Mouse (Mus musculus): Measurements from ENCODE around the gene Uqcrh. TPM values are rescaled to one million over a fixed set of nuclear protein-coding genes. Genes with fewer than 3 reads are reported as not detected.

Gene Uqcrh
- total and polyA plus RNA-seq, 2 experiments from 2014 or later: 1,032 to 2,231 TPM

DNA sequence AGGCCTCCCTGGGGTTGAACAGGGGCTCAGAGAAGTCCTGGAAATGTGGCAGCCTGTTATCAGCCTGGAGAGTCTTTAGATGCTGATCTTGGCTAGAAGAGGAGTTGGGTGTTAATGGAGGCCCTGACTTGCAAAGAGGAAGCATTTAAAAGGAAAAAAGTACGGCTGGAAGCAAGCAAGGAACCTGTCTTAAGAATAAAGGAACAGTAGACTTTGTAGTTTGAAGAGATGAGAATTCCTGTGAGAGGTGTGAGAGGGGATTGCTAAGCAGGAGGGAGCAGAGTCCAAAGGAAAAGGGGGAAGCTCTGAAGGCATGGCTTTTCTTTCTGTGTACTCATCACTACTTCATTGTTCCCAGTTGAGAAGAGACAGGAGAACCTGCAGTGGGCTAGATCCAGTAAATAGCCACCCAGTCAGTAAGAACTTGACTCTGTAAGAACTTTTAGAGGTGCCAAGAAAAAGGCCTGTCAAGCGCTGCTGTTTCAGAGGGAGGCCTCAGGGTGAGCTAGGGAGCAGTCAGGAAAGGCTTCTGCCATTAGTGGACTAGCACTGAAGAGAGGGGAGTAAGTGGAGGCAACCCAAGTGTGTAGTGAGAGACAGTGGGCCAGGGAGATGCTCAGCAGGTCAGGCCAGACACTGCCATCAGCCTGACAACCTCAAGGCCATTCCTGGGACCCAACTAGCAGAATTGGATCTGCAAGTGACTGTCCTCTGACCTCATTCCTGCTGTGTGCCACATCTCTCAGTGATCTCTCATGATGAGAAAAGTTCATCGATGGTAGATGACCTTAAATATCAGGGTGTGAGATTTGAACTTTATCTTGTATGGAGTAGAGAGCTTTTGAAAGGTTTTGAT is 2.6 kb upstream of the Uqcrh start:
- TF ChIP-seq CTCF (IDR thresholded peaks at IDR 0.05; ENCODE audit: low read depth): no peak
- no peak for TF ChIP-seq EP300 (IDR thresholded peaks at IDR 0.05; ENCODE audit: low read depth)
- peak overlapping the region; percentile 85 for H3K4me2 ChIP-seq (ENCODE audit: low read depth, low read length)
- peak; percentile 46 for DNase-seq (ENCODE audit: low spot score)
- peak overlapping the region; percentile 99 for H3K27ac ChIP-seq (ENCODE audit: low read depth)
- H3K9ac ChIP-seq (replicated peaks; ENCODE audit: low read depth, low read length): peak overlapping the region; percentile 99
- H3K4me1 ChIP-seq (ENCODE audit: control insufficient read depth, insufficient read depth): peaks cover 19% of the 10 kb centered on the region
- H3K4me3 ChIP-seq (ENCODE audit: low read depth, low read length): peak overlapping the region; percentile 92
- H3K27me3 ChIP-seq (ENCODE audit: control insufficient read depth, insufficient read depth, low read length): no peaks in the 10 kb centered on the region
- H3K36me3 ChIP-seq (replicated peaks; ENCODE audit: control insufficient read depth, insufficient read depth, low read length): peaks cover 30% of the 10 kb centered on the region
- no peaks in the 10 kb centered on the region for H3K9me3 ChIP-seq (replicated peaks; ENCODE audit: control insufficient read depth, low read length)
- WGBS: 29% methylated on average over 3 of the region's 3 CpGs
- no peak for ATAC-seq (ENCODE audit: insufficient read depth, low read depth)

DNA sequence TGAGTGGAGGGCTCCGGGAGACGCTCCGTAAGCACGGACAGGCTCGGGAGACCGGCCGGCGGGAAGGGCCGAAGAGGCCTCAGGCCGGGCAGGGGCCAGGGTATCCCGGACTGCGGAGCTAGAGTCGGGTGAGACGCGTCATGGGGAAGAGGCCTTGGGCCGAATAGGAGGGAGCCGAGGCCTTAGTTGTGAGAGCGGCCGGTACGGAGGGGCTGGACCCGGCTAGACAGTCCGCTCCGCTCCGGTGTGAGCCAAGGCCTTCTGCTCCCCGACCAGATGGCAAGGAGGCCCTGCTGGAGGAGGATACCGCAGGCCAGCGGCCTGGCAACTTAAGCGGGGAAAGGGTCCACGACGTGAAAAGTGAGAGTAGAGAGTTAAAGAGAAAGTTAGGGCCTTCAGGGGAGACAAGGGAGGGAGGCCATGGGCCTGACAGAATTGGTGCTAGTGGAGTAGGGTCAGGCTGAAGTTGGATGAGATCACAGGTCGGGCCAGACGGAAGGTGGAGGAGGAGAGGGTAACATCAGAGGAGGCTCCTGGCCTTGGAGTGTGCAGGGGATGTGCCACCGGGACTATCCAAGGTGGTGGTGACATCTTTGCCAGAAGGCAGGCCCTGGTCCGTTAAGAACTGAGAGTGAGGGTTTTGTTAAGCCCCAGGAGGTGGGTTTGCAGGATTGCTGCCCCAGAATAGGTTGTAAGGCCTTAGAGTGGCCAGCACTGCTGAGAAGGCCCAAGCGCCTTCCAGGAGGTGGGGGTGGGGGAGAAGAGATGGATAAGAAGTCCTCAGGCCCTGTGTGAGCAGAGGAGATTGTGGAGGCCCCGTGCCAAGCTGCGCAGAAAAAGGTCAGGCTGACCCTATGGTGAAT is 1.7 kb upstream of the Uqcrh start:
- Histone ChIP-seq H3K4me3 (ENCODE audit: low read depth, low read length) (peak overlapping the region; percentile 92), H3K27ac (ENCODE audit: low read depth) (peak overlapping the region; percentile 99), H3K9me3 (replicated peaks; ENCODE audit: control insufficient read depth, low read length) (no peaks in the 10 kb centered on the region), H3K4me2 (ENCODE audit: low read depth, low read length) (peak overlapping the region; percentile 85), H3K27me3 (ENCODE audit: control insufficient read depth, insufficient read depth, low read length) (no peaks in the 10 kb centered on the region), H3K36me3 (replicated peaks; ENCODE audit: control insufficient read depth, insufficient read depth, low read length) (peaks cover 22% of the 10 kb centered on the region), H3K4me1 (ENCODE audit: control insufficient read depth, insufficient read depth) (peaks cover 23% of the 10 kb centered on the region), H3K9ac (replicated peaks; ENCODE audit: low read depth, low read length) (peak overlapping the region; percentile 99)
- TF ChIP-seq EP300 (IDR thresholded peaks at IDR 0.05; ENCODE audit: low read depth): no peak
- no peak for TF ChIP-seq CTCF (IDR thresholded peaks at IDR 0.05; ENCODE audit: low read depth)
- DNase-seq (ENCODE audit: low spot score) (peak; percentile 36), ATAC-seq (ENCODE audit: insufficient read depth, low read depth) (peak; percentile 12)
- WGBS: 1% methylated on average over 37 of the region's 37 CpGs

GRCm38 (mm10) chr4:116075631-116076368 is 929 bp upstream of the Uqcrh start:
- H3K27me3 ChIP-seq (ENCODE audit: control insufficient read depth, insufficient read depth, low read length): no peaks in the 10 kb centered on the region
- peak overlapping the region; percentile 92 for H3K4me3 ChIP-seq (ENCODE audit: low read depth, low read length)
- TF ChIP-seq CTCF (IDR thresholded peaks at IDR 0.05; ENCODE audit: low read depth) (no peak), EP300 (IDR thresholded peaks at IDR 0.05; ENCODE audit: low read depth) (no peak)
- peaks cover 14% of the 10 kb centered on the region for H3K36me3 ChIP-seq (replicated peaks; ENCODE audit: control insufficient read depth, insufficient read depth, low read length)
- ATAC-seq (ENCODE audit: insufficient read depth, low read depth) (peak; percentile 67), DNase-seq (ENCODE audit: low spot score) (peak; percentile 61)
- peak overlapping the region; percentile 85 for H3K4me2 ChIP-seq (ENCODE audit: low read depth, low read length)
- peak overlapping the region; percentile 99 for H3K9ac ChIP-seq (replicated peaks; ENCODE audit: low read depth, low read length)
- under 1% methylated on average over 69 of the region's 77 CpGs for WGBS
- no peaks in the 10 kb centered on the region for H3K9me3 ChIP-seq (replicated peaks; ENCODE audit: control insufficient read depth, low read length)
- H3K4me1 ChIP-seq (ENCODE audit: control insufficient read depth, insufficient read depth): peaks cover 23% of the 10 kb centered on the region
- peak overlapping the region; percentile 99 for H3K27ac ChIP-seq (ENCODE audit: low read depth)

DNA sequence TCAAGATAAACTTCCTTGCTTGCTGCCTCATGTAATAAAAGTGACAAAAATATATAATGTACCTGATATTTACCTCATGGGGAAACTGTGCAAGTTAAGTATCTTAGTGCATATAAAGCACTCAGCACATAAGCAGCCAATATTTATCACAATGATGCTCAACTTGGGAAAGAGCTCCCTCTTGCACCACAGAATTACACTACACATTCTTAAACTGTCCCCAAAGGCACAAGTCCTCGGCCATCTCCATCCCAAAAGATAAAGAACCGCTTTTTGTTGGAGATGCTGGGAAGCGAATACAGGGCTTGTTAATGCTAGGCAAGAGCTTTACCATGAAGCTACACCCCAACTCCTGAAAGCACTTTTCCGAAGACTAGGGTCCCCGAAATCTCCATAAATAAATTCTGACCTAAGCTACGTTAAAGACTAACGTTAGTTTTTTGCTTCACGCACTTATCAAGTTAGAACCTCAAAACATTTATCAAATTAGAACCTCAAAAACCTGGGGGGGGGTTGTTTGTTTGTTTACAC is 661 bp downstream of the Uqcrh start:
- ATAC-seq (ENCODE audit: insufficient read depth, low read depth) (no peak), DNase-seq (ENCODE audit: low spot score) (peak; percentile 66)
- Histone ChIP-seq H3K27me3 (ENCODE audit: control insufficient read depth, insufficient read depth, low read length) (no peaks in the 10 kb centered on the region), H3K36me3 (replicated peaks; ENCODE audit: control insufficient read depth, insufficient read depth, low read length) (peaks cover 14% of the 10 kb centered on the region), H3K9ac (replicated peaks; ENCODE audit: low read depth, low read length) (peak overlapping the region; percentile 99), H3K4me1 (ENCODE audit: control insufficient read depth, insufficient read depth) (peaks cover 23% of the 10 kb centered on the region), H3K27ac (ENCODE audit: low read depth) (peak overlapping the region; percentile 99), H3K9me3 (replicated peaks; ENCODE audit: control insufficient read depth, low read length) (no peaks in the 10 kb centered on the region), H3K4me3 (ENCODE audit: low read depth, low read length) (peak overlapping the region; percentile 92), H3K4me2 (ENCODE audit: low read depth, low read length) (peak overlapping the region; percentile 85)
- WGBS: under 1% methylated on average over 8 of the region's 8 CpGs
- TF ChIP-seq CTCF (IDR thresholded peaks at IDR 0.05; ENCODE audit: low read depth) (peak; percentile 38; the same call in 1 of the 2 replicates), EP300 (IDR thresholded peaks at IDR 0.05; ENCODE audit: low read depth) (no peak)

DNA sequence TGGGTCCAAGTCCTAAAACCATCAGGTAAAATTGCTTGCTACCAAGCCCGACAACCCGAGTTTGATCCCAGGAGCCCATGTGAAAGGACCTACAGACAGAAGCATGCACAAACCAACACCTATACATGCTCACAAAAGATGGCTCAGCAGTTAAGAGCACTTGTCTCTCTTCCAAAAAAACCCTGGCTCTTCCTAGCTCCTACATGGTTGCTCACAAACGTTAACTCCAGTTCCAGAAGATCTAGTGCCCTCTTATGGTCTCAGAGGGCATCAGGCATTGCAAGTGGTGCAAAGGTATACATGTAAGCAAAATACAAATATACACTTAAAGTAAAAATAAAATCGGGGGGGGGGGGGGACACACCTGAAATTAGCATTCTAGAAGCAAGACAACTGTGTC is 1.7 kb downstream of the Uqcrh start:
- 34% methylated on average over 4 of the region's 4 CpGs for whole genome bisulfite sequencing
- Histone ChIP-seq H3K4me2 (ENCODE audit: low read depth, low read length) (peak overlapping the region; percentile 85), H3K4me1 (ENCODE audit: control insufficient read depth, insufficient read depth) (peaks cover 23% of the 10 kb centered on the region), H3K27ac (ENCODE audit: low read depth) (no peak overlapping the region), H3K4me3 (ENCODE audit: low read depth, low read length) (peak overlapping the region; percentile 92), H3K27me3 (ENCODE audit: control insufficient read depth, insufficient read depth, low read length) (no peaks in the 10 kb centered on the region), H3K9me3 (replicated peaks; ENCODE audit: control insufficient read depth, low read length) (no peaks in the 10 kb centered on the region), H3K36me3 (replicated peaks; ENCODE audit: control insufficient read depth, insufficient read depth, low read length) (peaks cover 23% of the 10 kb centered on the region), H3K9ac (replicated peaks; ENCODE audit: low read depth, low read length) (0 out of 2 replicates have a peak overlapping the region, but pooled peaks have one; percentile 14)
- no peak for ATAC-seq (ENCODE audit: insufficient read depth, low read depth)
- DNase-seq (ENCODE audit: low spot score): peak; percentile 36
- no peak for TF ChIP-seq EP300 (IDR thresholded peaks at IDR 0.05; ENCODE audit: low read depth)
- TF ChIP-seq CTCF (IDR thresholded peaks at IDR 0.05; ENCODE audit: low read depth): peak; percentile 42
